Mouse (Mus musculus) urinary bladder, postnatal 14 days (tissue): Measurements from ENCODE around the gene Gpat2.
A peak's percentile ranks its signal among the peaks of the same experiment; 100 is the strongest.

Source experiments
- DNase-seq: peaks from one replicate; pipeline ENCODE4 v3.0.0; 2021; ENCODE audit warnings: low spot score

Gene Gpat2

GRCm38 (mm10) chr2:127444055-127444789 is 19.2 kb downstream of the Gpat2 start, which contains the start of gene Fahd2a:
TSS of gene Fahd2a (minus strand) at chr2:127444565.
- DNase-seq, result peak; percentile 88

DNA sequence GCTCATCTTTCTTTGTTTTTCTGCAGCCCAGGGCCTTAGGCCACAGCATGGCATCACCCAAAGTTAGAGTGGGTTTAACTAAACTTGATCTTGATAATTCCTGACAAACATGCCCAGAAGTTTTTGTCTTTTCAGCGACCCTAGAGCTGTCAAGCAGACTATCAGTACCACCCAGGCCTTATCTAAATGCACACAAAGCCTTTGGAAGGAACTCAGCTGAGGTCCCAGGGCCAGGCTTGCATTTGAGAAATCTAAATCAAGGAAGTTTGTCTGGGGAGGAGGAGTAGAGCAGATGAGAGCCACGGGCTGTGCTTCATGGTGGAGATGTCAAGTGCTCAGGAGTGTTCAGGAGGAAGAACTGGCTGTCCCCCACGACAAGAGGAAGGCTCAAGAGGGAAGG is 21.8 kb downstream of the Gpat2 start:
- no peak for DNase-seq

GRCm38 (mm10) chr2:127449691-127450090 is 24.7 kb downstream of the Gpat2 start:
- DNase-seq, result no peak

DNA sequence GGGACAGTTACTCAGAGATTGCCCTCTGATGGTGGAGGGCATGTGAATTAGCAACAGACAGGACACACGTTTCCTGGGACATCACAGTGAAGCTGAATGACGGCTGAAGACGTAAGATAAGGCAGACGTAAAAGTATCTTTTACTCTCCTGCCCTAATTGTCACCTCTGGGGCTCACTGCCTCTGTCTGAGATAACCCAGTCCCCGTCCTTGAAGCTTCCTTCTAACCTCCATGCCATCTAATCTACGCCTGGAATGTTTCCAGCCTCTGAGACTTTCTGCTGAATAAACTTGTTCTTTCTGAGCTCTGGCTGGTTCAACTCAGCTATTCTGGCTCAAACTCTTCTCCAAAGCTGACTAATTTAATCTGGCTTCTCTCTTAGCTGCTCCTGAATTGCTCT is 26.7 kb downstream of the Gpat2 start:
- DNase-seq, result no peak

DNA sequence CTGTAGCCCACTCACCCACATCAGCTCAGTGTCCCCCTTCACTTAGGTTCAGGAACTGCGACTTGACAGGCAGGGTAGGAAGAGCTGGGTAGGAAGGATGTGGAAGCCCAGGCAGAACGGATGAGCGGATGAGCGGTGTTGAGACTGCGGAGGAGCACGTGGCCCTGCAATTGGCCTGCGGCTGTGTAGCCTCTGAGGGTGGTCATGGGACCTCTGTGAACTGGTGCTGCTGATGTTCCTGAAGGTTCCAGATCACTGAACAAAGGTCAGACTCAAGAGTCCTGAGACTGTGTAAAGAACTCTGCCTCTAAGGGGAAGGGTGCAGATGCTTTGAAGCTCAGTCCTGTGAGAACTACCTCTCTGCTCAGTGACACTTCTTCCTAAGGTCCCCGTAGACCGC is 28.1 kb downstream of the Gpat2 start:
- no peak for DNase-seq

DNA sequence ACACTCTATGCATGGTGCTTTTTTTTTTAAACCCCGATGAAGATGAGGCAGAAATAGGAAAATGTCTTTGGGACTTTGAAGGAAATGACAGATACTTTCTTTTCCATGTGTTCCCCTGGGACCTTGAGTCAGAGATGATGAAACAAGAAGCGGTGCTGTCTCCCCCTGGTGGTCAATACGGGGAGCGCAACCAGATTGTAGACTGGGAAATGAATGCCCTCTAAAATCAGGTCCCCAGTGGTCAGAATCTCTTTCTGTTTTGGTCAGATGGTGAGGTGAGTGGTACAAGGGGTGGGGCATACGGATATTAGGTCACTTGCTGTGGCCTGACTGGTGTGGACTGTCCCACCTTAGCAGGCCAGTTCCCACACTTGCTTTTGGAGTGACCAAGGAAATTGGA is 28.8 kb downstream of the Gpat2 start:
- peak; percentile 74 for DNase-seq

GRCm38 (mm10) chr2:127459341-127459740 is 34.3 kb downstream of the Gpat2 start:
- no peak for DNase-seq

DNA sequence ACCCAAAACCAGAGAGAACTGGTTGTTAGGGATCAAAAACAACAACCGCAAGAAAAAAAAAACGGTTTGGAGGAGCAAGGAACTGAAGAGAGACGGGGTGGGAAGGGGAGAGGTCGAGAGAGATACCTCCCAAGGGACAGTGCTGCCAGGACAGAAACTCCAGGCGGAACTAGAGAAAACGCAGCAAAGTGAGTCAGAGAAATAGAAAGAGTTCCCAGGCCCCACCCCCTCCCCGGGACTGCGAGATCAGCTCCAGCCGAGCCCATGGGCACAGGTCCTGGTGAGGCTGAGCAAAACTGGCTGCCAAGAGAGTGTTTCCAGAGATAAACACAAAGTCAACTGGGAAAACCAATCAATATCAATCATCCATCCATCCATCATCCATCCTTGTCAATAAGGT is 36.4 kb downstream of the Gpat2 start:
- no peak for DNase-seq

DNA sequence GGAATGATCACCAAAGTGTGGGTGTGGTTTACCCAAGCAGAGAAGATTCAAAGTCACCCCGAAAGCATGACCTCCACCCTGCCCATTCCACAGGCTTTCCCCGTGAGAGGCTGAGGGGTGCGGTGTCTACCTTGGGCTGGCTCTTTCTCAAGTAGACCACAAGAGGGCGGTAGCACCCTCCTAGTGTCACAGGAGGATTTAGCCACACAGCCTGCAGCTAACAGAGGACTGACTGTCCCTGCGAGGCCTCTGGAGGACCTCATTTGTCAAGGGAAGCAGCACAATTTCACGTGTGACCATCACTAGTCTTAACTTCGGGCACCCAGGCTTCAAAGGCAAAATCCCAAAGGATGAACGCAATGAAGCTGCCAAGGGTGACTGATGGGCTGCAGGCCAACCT is 37.3 kb downstream of the Gpat2 start:
- DNase-seq, result peak; percentile 70

- DNase-seq, result no peak
Measured at GRCm38 (mm10) chr2:127470183-127470582, 45.2 kb downstream of the Gpat2 start.

- DNase-seq, result no peak
Measured at GRCm38 (mm10) chr2:127470661-127471060, 45.7 kb downstream of the Gpat2 start.

DNA sequence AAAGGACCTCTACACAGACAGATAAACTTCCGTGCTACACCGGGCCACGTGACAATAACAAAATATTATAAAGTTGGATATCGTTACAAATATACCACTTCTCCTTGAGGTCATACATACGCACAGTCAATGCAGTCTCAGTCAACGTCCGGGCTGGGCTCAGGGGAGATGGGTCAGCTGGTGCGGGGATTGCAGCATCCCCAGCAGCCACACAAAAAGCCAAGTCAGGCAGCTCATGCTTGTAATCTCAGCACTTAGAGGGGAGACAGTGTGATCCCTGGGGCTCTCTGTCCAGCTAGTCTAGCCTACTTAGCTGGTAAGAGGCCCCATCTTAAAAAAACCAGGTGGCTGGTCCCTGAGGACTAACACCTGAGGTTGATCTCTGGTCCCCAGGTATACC is 46.3 kb downstream of the Gpat2 start:
- no peak for DNase-seq

DNA sequence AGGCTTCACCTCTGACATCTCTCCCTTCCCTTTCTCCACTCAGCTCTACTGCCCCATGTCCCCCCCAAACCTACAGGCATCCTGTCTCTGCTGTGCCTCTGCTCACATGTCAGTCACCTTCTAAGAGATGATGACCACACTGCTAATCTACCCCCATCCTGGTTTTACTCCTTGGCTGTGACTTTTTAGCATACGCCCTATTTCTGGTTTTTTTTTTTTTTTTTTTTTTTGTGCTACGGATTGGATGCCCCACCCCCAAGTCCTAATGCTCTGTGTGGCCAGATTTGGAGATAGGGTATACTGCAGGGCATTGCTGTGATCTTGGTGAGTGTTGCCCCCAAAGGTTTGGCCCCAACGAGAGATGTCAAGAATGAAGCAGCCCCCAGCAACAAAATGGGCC is 47.3 kb downstream of the Gpat2 start:
- no peak for DNase-seq

- DNase-seq, result no peak
Measured at GRCm38 (mm10) chr2:127479210-127479609, 54.2 kb downstream of the Gpat2 start.

GRCm38 (mm10) chr2:127479763-127480162 is 54.8 kb downstream of the Gpat2 start:
- DNase-seq, result peak; percentile 29

- DNase-seq, result no peak
Measured at GRCm38 (mm10) chr2:127481841-127482532, 57.0 kb downstream of the Gpat2 start.

- DNase-seq, result peak; percentile 77
Measured at GRCm38 (mm10) chr2:127482533-127482911, 57.5 kb downstream of the Gpat2 start.

GRCm38 (mm10) chr2:127483001-127483400 is 58.0 kb downstream of the Gpat2 start:
- no peak for DNase-seq

- DNase-seq, result peak; percentile 72
Measured at GRCm38 (mm10) chr2:127484476-127485170, 59.6 kb downstream of the Gpat2 start.
